Mouse (Mus musculus) limb, embryonic 11.5 days (tissue): Measurements from ENCODE around the gene Aamdc. TPM values are rescaled to one million over a fixed set of nuclear protein-coding genes. Genes with fewer than 3 reads are reported as not detected.
A peak's percentile ranks its signal among the peaks of the same experiment; 100 is the strongest.

Source experiments
- ATAC-seq: fragments of 200-750 bp; cut with Nextera tagmentation; 2 replicates; pipeline ENCODE4 v1.8.0; 2017; ENCODE audit warnings: low read depth; ENCODE audit not compliant: insufficient number of reproducible peaks, low FRiP score, low TSS enrichment
- DNase-seq: peaks from one replicate; pipeline ENCODE4 v3.0.0-alpha.2; 2015; ENCODE audit warnings: low spot score
- H3K27ac ChIP-seq: fragments of 300-500 bp; sonication (generic); replicated peaks from 2 replicates; pipeline ENCODE4 v1.5.1; 2014; ENCODE audit warnings: low read depth, mild to moderate bottlenecking, low read length
- H3K27me3 ChIP-seq: fragments of 300-500 bp; sonication (generic); 2 replicates; pipeline ENCODE4 v1.6.1; 2014; ENCODE audit warnings: mild to moderate bottlenecking, low read length, mixed read lengths; ENCODE audit not compliant: control insufficient read depth, insufficient read depth
- H3K36me3 ChIP-seq: fragments of 300-500 bp; sonication (generic); 2 replicates; pipeline ENCODE4 v1.6.1; 2014; ENCODE audit warnings: mild to moderate bottlenecking, low read length, moderate library complexity, mixed read lengths; ENCODE audit not compliant: control insufficient read depth, insufficient read depth
- H3K4me1 ChIP-seq: fragments of 300-500 bp; sonication (generic); 2 replicates; pipeline ENCODE4 v1.6.1; 2014; ENCODE audit warnings: low read length, mixed read lengths; ENCODE audit not compliant: control insufficient read depth, insufficient read depth
- H3K4me2 ChIP-seq: fragments of 300-500 bp; sonication (generic); 2 replicates; pipeline ENCODE4 v1.6.1; 2014; ENCODE audit warnings: low read depth, mild to moderate bottlenecking, moderate library complexity; ENCODE audit not compliant: severe bottlenecking
- H3K4me3 ChIP-seq: fragments of 300-500 bp; sonication (generic); 2 replicates; pipeline ENCODE4 v1.5.1; 2014; ENCODE audit warnings: low read depth, low read length
- H3K9ac ChIP-seq: fragments of 300-500 bp; sonication (generic); 2 replicates; pipeline ENCODE4 v1.6.1; 2014; ENCODE audit warnings: mild to moderate bottlenecking, low read length
- H3K9me3 ChIP-seq: fragments of 300-500 bp; sonication (generic); 2 replicates; pipeline ENCODE4 v1.6.1; 2016; ENCODE audit warnings: low read length; ENCODE audit not compliant: control insufficient read depth
- WGBS: fragments of 180-500 bp; shearing (Covaris S2); extraction: QIAGEN DNeasy Blood & Tissue Kit; methylation state at CpG from one replicate; pipeline ENCODE4 v1.1.7; 2014; 5-methylcytosine and 5-hydroxymethylcytosine counted together
- polyA plus RNA-seq: library from polyadenylated mRNA; unstranded; fragments of >200 nt; fragmentation: Nextera tagmentation; extraction: Ambion mirVana; gene quantifications from 2 replicates; pipeline ENCODE4 v1.2.1, GENCODE M21; 2014

The Aamdc gene
- 43.4 and 43.5 TPM in 2 replicates for polyA plus RNA-seq

DNA sequence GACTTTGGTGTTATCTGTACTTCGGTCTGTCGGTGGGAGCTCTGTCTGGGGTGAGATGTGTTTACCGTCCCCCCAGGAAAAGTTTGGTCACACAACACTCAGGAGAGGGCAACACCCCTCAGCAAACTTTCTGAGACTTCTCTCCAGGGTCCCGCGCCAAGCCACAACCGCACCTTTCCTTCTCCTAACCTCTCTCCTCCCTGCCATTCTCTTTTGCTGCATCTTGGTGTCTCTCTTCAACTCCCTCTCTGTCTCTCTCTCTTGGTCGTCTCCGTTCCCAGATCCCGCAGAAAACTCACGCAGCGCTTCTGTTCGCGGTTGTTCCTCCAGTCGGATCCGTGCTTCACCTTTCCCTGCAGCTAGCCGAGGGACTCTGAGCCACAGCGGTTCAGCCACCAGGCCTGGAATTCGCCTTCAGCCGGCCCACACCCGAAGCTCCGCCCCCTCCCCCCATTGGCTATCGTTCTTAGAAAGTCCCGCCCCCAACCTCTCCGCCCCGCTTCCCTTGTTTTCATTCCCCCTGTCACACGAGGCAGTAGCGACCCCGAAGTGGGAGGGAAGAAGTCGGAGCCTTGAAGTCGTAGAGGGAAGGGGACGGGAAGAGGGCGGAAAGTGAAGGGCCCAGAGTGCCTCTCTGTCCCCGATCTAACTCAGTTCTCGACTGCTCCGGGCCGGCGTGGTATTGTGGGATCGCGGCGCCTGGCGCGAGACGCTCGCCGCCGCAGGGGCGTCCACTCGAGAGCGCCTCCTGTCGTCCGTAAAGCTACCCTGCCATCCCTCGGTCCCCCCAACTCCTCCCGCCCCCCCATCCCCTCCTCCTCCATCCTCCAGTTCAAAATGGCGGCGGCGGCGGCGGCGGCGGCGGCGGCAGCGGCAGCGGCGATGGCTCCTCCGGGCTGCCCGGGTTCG lies at the start of gene Aamdc, which contains the start of gene Rsf1:
Gene Aamdc (minus strand): TSS at position 431 of the 909 bp plus-strand sequence.
Gene Rsf1 (plus strand): TSS at position 823 of the 909 bp plus-strand sequence.
- H3K4me3 ChIP-seq = peak within 1 kb of the TSS; percentile 96
- no peaks in the 10 kb centered on the region for H3K36me3 ChIP-seq
- H3K4me2 ChIP-seq = peak within 1 kb of the TSS; percentile 84
- no peaks in the 10 kb centered on the region for H3K4me1 ChIP-seq
- no peaks in the 10 kb centered on the region for H3K9me3 ChIP-seq
- 1% methylated on average over 51 of the region's 68 CpGs for WGBS
- no peaks in the 10 kb centered on the region for H3K27me3 ChIP-seq
- H3K27ac ChIP-seq = peak within 1 kb of the TSS; percentile 95
- ATAC-seq (peak; percentile 95), DNase-seq (peak; percentile 95)
- H3K9ac ChIP-seq = peak within 1 kb of the TSS; percentile 96

DNA sequence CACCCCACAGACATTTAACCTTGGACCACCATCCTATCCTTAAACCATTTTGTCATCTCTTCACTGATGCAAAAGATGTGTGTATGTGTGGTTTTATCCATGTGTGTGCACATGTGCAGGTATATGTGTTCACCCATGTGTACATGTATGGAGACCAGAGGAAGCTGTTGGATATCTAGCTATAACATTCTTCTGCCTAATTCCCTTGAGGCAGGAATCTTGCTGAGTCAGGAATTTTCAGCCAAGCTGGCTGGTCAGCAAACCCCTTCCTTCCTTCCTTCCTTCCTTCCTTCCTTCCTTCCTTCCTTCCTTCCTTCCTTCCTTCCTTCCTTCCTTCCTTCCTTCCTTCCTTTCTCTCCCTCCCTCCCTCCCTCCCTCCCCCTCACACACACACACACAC lies 44.1 kb upstream of the Aamdc start:
- no peak overlapping the region for H3K4me3 ChIP-seq
- H3K36me3 ChIP-seq = no peaks in the 10 kb centered on the region; the same call in none of the 2 replicates
- no peak overlapping the region for H3K27ac ChIP-seq
- no peak overlapping the region for H3K9ac ChIP-seq
- ATAC-seq = no peak
- no peaks in the 10 kb centered on the region for H3K27me3 ChIP-seq
- H3K9me3 ChIP-seq = no peaks in the 10 kb centered on the region
- no peak overlapping the region for H3K4me2 ChIP-seq
- no peaks in the 10 kb centered on the region for H3K4me1 ChIP-seq
- no peak for DNase-seq

DNA sequence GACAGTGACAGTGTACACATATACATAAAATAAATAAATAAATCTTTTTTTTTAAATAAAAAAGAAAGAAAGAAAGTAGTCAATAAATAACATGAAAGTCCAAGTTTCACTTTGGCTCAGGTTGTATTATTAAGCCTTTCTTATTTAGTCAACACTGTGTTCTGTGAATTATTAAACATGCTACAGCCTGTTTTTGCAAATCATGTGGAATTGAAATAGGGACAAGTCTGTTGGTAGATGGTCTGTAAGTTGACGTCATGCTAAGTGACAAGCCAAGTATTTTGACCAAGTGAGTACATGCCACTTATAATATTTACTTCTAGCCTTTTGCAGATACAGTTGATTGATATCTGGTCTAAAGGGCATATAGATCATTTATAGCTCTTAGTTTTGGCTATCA lies 43.4 kb upstream of the Aamdc start:
- ATAC-seq (no peak), DNase-seq (no peak)
- H3K36me3 ChIP-seq = peaks cover 2% of the 10 kb centered on the region
- no peak overlapping the region for H3K4me3 ChIP-seq
- 85% methylated on average over 1 of the region's 1 CpGs for WGBS
- no peaks in the 10 kb centered on the region for H3K27me3 ChIP-seq
- no peak overlapping the region for H3K4me2 ChIP-seq
- no peaks in the 10 kb centered on the region for H3K4me1 ChIP-seq
- H3K27ac ChIP-seq = no peak overlapping the region
- H3K9ac ChIP-seq = no peak overlapping the region
- no peaks in the 10 kb centered on the region for H3K9me3 ChIP-seq

DNA sequence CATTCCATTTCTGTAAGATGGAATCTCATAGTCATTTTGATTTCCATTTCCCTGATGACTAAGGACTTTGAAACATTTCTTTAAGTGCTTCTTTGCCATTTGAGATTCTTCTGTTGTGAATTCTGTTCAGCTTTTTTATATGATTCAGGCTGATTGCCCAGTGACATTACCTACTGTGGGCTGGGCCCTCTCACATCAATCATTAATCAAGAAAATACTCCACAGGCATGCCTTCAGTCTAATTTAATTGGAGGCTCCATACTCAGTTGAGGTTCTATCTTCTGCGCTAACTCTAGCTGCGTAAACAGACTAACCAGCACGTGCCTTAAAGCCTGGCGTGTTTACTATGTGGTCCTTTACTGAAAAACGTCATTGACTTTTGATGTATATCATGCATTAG lies 42.0 kb upstream of the Aamdc start:
- Histone ChIP-seq H3K27ac (no peak overlapping the region), H3K9ac (no peak overlapping the region), H3K9me3 (no peaks in the 10 kb centered on the region), H3K4me1 (no peaks in the 10 kb centered on the region), H3K4me3 (no peak overlapping the region), H3K36me3 (peaks cover 2% of the 10 kb centered on the region), H3K27me3 (no peaks in the 10 kb centered on the region), H3K4me2 (no peak overlapping the region)
- ATAC-seq (no peak), DNase-seq (no peak)
- 96% methylated on average over 5 of the region's 5 CpGs for WGBS

DNA sequence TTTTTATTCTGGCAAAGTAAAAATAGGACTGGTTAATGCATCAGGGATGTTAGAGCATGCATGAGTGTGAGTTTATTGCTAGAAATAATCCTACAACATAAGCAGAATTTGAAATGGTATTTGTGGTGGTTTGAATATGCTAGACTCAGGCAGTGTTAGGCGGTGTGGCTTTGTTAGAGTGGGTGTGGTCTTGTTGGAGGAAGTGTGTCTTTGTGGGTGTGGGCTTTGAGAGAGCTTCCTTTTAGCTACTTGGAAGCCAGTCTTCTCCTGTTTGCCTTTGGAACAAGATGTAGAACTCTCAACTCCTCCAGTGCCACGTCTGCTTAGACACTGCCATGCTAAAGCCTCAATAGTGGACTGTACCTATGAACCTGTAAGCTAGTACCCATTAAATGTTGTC lies 19.3 kb upstream of the Aamdc start:
- no peaks in the 10 kb centered on the region for H3K4me1 ChIP-seq
- ATAC-seq (no peak), DNase-seq (no peak)
- H3K9ac ChIP-seq = no peak overlapping the region
- 89% methylated on average over 2 of the region's 2 CpGs for WGBS
- no peak overlapping the region for H3K4me2 ChIP-seq
- H3K9me3 ChIP-seq = no peaks in the 10 kb centered on the region
- H3K4me3 ChIP-seq = no peak overlapping the region
- no peak overlapping the region for H3K27ac ChIP-seq
- no peaks in the 10 kb centered on the region for H3K36me3 ChIP-seq
- H3K27me3 ChIP-seq = no peaks in the 10 kb centered on the region

DNA sequence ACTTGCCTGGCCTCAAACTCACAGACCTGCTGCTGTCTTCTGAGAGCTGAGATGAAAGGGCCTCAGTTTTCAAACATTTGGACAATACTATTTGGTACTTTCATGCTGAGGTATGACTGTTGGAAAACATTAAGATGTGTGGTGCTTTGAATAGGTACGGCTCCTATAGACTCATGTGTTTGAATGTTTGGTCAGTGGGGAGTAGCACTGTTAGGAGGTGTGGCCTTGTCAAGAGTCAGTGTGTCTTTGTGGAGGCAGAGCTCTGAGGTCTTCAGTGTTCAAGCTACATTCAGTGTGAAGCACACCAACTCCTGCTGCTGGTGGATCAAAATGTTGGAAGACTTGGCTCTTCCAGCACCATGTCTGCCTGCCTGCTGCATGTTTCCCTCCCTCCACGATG lies 14.2 kb upstream of the Aamdc start:
- Histone ChIP-seq H3K27me3 (no peaks in the 10 kb centered on the region), H3K4me2 (no peak overlapping the region), H3K4me1 (0 out of 2 replicates have a peak, but pooled peaks cover 2% of the 10 kb centered on the region), H3K36me3 (no peaks in the 10 kb centered on the region), H3K4me3 (no peak overlapping the region), H3K9me3 (no peaks in the 10 kb centered on the region), H3K9ac (no peak overlapping the region), H3K27ac (no peak overlapping the region)
- ATAC-seq (no peak), DNase-seq (no peak)
- WGBS = 96% methylated on average over 2 of the region's 2 CpGs

DNA sequence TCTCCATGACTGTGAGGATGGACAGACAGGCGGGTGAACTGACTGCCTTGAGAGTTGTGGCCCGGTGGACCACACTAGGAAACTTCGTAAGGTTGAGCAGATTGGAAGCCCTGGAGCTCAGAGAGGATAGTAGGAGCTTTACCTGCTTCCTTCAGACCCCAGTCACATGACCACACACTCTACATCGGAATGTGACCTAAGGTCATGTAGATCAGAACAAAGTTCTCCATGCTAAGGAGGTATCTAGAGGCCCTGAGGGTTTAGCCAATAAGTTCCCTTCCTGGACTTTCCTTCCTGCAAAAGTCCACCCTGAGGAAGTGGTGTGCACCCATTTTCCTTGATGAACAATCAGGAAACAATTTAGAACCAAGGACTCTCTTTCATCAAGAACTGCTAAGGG lies 13.1 kb upstream of the Aamdc start:
- ATAC-seq = no peak
- H3K36me3 ChIP-seq = no peaks in the 10 kb centered on the region
- DNase-seq = no peak
- H3K27ac ChIP-seq = no peak overlapping the region
- H3K9me3 ChIP-seq = no peaks in the 10 kb centered on the region
- no peak overlapping the region for H3K4me3 ChIP-seq
- 0 out of 2 replicates have a peak, but pooled peaks cover 2% of the 10 kb centered on the region for H3K4me1 ChIP-seq
- no peak overlapping the region for H3K9ac ChIP-seq
- 94% methylated on average over 4 of the region's 4 CpGs for WGBS
- H3K4me2 ChIP-seq = no peak overlapping the region
- H3K27me3 ChIP-seq = no peaks in the 10 kb centered on the region

DNA sequence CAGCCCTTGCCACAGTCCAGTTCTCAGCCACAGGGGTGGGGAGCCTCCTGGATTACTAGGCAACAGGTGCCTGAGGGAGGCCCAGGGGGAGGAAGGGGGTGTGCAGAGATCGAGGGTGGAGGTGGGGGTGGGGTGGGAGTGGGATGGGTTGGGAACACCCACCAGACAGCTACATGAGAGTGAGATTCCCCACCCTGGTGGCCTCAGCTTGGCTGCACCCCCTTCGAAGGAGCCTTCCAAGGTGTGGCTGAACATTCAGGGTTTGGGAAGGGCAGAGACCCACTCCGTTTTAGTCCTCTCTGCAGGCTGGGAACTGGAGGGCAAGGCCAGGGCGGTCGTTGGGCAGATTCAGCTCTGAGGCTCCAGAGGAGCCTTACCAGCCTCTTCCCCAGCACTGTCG lies 12.0 kb upstream of the Aamdc start:
- H3K27ac ChIP-seq = no peak overlapping the region
- no peaks in the 10 kb centered on the region for H3K27me3 ChIP-seq
- H3K4me2 ChIP-seq = no peak overlapping the region
- 0 out of 2 replicates have a peak, but pooled peaks cover 2% of the 10 kb centered on the region for H3K4me1 ChIP-seq
- no peak for ATAC-seq
- no peak overlapping the region for H3K4me3 ChIP-seq
- no peaks in the 10 kb centered on the region for H3K36me3 ChIP-seq
- no peak for DNase-seq
- 80% methylated on average over 6 of the region's 6 CpGs for WGBS
- H3K9ac ChIP-seq = no peak overlapping the region
- no peaks in the 10 kb centered on the region for H3K9me3 ChIP-seq
